Mouse (Mus musculus): ENCODE data around the gene Prrc2b.

DNA sequence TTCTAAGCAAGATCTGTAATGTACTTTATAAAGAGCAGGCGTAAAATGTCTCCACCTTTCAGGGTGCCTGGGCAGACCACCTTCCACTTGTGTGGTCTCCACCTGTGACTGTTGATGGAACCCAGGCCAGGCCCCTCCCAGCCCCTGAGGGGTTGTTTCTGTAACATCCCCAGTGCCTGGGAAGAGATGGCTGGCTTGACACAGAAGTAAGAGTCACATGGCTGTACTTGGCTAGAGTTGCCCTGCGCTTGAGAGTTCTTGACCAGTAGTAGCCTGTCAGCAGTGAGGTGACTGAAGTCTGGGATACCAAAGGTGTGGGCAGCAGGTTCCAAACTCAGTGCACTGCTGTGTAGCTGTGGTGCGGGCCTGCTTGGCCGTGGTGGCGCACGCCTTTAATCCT is 24.6 kb downstream of the Prrc2b start:
- TF ChIP-seq POLR2A (IDR thresholded peaks at IDR 0.05; ENCODE audit: low read depth, low read length): no peak
- TF ChIP-seq CTCF (conservative IDR thresholded peaks at IDR 0.05; ENCODE audit: insufficient read depth, insufficient read length, low read depth, low read length): no peak

Data from kidney, adult 2 months (tissue).